Mouse (Mus musculus): ENCODE measurements around the gene Gpr12.
"Not testable (repeated sequence)": the region's sequence is repeated elsewhere in the genome, so short reads cannot be mapped to it uniquely, and the experiment has no call there.

Gpr12 gene

GRCm38 (mm10) chr5:146586357-146587070 lies 1.5 kb upstream of the Gpr12 start:
- no peak for DNase-seq

- DNase-seq, result no peak
Measured at GRCm38 (mm10) chr5:146585307-146585651, 240 bp upstream of the Gpr12 start.

- DNase-seq, result no peak
Measured at GRCm38 (mm10) chr5:146584156-146584477, 922 bp downstream of the Gpr12 start.

- no peak for DNase-seq
Measured at GRCm38 (mm10) chr5:146576668-146577067, 8.4 kb downstream of the Gpr12 start.

- not testable (repeated sequence) for DNase-seq
Measured at GRCm38 (mm10) chr5:146572735-146573042, 12.3 kb downstream of the Gpr12 start.

GRCm38 (mm10) chr5:146571830-146572734 lies 13.0 kb downstream of the Gpr12 start:
- not testable (repeated sequence) for DNase-seq

- DNase-seq, result not testable (repeated sequence)
Measured at GRCm38 (mm10) chr5:146570179-146570578, 14.9 kb downstream of the Gpr12 start.

- DNase-seq, result no peak
Measured at GRCm38 (mm10) chr5:146567054-146567453, 18.0 kb downstream of the Gpr12 start.

- no peak for DNase-seq
Measured at GRCm38 (mm10) chr5:146564259-146564658, 20.8 kb downstream of the Gpr12 start.

GRCm38 (mm10) chr5:146555836-146556235 lies 29.2 kb downstream of the Gpr12 start, which contains the start of gene Gm3415:
Gene Gm3415, plus strand, starts transcription at chr5:146556136.
- not testable (repeated sequence) for DNase-seq

GRCm38 (mm10) chr5:146537347-146537746 lies 47.7 kb downstream of the Gpr12 start, which contains the start of gene Gm3409:
Gene Gm3409, plus strand, starts transcription at chr5:146537647.
- not testable (repeated sequence) for DNase-seq

All from cerebellum, adult 9-10 months (tissue).